Mouse (Mus musculus) common myeloid progenitor, adult 5-6 weeks (primary cell): ENCODE measurements around the gene Tprkb. TPM values are rescaled to one million over a fixed set of nuclear protein-coding genes. Genes with fewer than 3 reads are reported as not detected.
"Not testable (repeated sequence)": the region's sequence is repeated elsewhere in the genome, so short reads cannot be mapped to it uniquely, and the experiment has no call there.

Experiments
- ATAC-seq: replicated peaks from 2 replicates; pipeline ENCODE4 v1.8.0; 2016; ENCODE audit warnings: low read depth, mild to moderate bottlenecking, moderate TSS enrichment, inconsistent platforms; ENCODE audit not compliant: poor library complexity, severe bottlenecking
- total RNA-seq: library from RNA; stranded (forward); fragments of 200-1000, 187-1606 nt; gene quantifications from 2 replicates; pipeline ENCODE4 v1.2.3, GENCODE M21; 2017

Tprkb gene
- total RNA-seq, 1 experiment from 2014 or later: 74.5 TPM

- peak; percentile 60 for ATAC-seq
Observed at GRCm38 (mm10) chr6:85966686-85967085, 55.0 kb downstream of the Tprkb start.

GRCm38 (mm10) chr6:85969889-85970288, 58.2 kb downstream of the Tprkb start:
- ATAC-seq: no peak

GRCm38 (mm10) chr6:85972699-85973098, 61.0 kb downstream of the Tprkb start:
- ATAC-seq: no peak

GRCm38 (mm10) chr6:85973336-85973735, 61.7 kb downstream of the Tprkb start:
- no peak for ATAC-seq

- no peak for ATAC-seq
Observed at GRCm38 (mm10) chr6:85974941-85975617, 63.4 kb downstream of the Tprkb start.

GRCm38 (mm10) chr6:85975761-85976160, 64.1 kb downstream of the Tprkb start:
- ATAC-seq: no peak

- ATAC-seq: no peak
Observed at GRCm38 (mm10) chr6:85976242-85976641, 64.6 kb downstream of the Tprkb start.

- not testable (repeated sequence) for ATAC-seq
Observed at GRCm38 (mm10) chr6:85978736-85979135, 67.1 kb downstream of the Tprkb start.

Other genes starting within 250 kb of the Tprkb start
- gene Nat8f7, start 198.7 kb upstream of the Tprkb start, total RNA-seq: not detected in 2 replicates
- not detected in 2 replicates for gene Nat8f3, start 146.1 kb upstream of the Tprkb start, total RNA-seq
- not detected in 2 replicates for gene Nat8f6, start 90.9 kb upstream of the Tprkb start, total RNA-seq
- gene Nat8f5, start 90.9 kb upstream of the Tprkb start, total RNA-seq: not detected in 2 replicates
- gene Nat8, start 79.8 kb upstream of the Tprkb start, total RNA-seq: not detected in 2 replicates
- gene Nat8f2, start 42.7 kb upstream of the Tprkb start, total RNA-seq: not detected in 2 replicates
- 1.6 TPM in 2 replicates for gene Nat8f4, start 7.0 kb upstream of the Tprkb start, total RNA-seq
- gene Nat8f1, start 3.8 kb downstream of the Tprkb start, total RNA-seq: 4.1 and 4.9 TPM in 2 replicates
- 41.9 and 69.4 TPM in 2 replicates for gene Dusp11, start 49.8 kb downstream of the Tprkb start, total RNA-seq
- not detected in 2 replicates for gene Figla, start 104.3 kb downstream of the Tprkb start, total RNA-seq
- 31.6 and 44.5 TPM in 2 replicates for gene Add2, start 116.8 kb downstream of the Tprkb start, total RNA-seq